Mouse (Mus musculus) megakaryocyte, embryonic 14.5 days (primary cell): Measurements from ENCODE around the gene Tmem178b.

Experiments used
- FLI1 ChIP-seq: IDR thresholded peaks from 2 replicates; pipeline ENCODE4 v1.6.1; 2012; ENCODE audit warnings: low read length, inconsistent platforms, mixed read lengths
- GATA1 ChIP-seq: IDR thresholded peaks from 3 replicates; pipeline ENCODE4 v1.6.1; 2012; ENCODE audit warnings: mixed read lengths, low read length, inconsistent platforms, borderline replicate concordance

DNA sequence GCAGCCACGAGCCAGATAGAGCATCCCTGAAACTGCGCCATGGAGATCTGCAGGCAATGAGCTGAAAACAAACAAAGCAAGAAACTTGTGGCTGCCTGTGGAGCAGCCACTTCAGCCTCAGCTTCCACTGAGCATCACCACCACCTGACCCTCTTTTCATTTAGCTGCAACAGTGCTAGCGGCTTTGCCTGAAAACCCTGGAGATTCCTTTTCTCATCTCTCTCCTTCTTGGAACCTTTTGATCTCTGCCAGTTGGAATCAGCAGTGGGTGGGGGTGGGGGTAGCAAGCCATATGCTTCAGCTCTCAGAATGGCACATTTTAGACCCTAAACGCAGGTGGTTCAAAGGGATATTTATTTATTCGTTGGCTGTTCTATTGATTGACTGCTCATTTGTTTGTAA lies 218.2 kb downstream of the Tmem178b start:
- TF ChIP-seq GATA1 (no peak), FLI1 (no peak)
